Mouse (Mus musculus) granulocyte monocyte progenitor cell, adult 5-6 weeks (primary cell): ENCODE results near the gene Lysmd1. TPM values are rescaled to one million over a fixed set of nuclear protein-coding genes. Genes with fewer than 3 reads are reported as not detected.
A peak's percentile ranks its signal among the peaks of the same experiment; 100 is the strongest.
"Not testable (repeated sequence)": the region's sequence is repeated elsewhere in the genome, so short reads cannot be mapped to it uniquely, and the experiment has no call there.

Experiments
- ATAC-seq: replicated peaks from 2 replicates; pipeline ENCODE4 v1.8.0; 2016; ENCODE audit warnings: mild to moderate bottlenecking, moderate TSS enrichment, inconsistent platforms; ENCODE audit not compliant: poor library complexity, severe bottlenecking
- total RNA-seq, 2 experiments: library from RNA; stranded (forward) in 1 of 2; stranded (reverse) in 1 of 2; fragments of 200-712, 200-1000 nt in 1 of 2; fragments of >200 nt in 1 of 2; fragmentation: Nextera tagmentation in 1 of 2; gene quantifications; 2 replicates each; pipeline ENCODE4 v1.2.3; 2014 to 2017

Gene Lysmd1
- total RNA-seq (2014; fragmentation: Nextera tagmentation), result 3.1 and 4.3 TPM in 2 replicates
- total RNA-seq (2017), result 2.7 and 4.4 TPM in 2 replicates

- ATAC-seq, result peak; percentile 83
Observed at GRCm38 (mm10) chr3:95133680-95134101, at the start of gene Lysmd1, which contains the start of gene Scnm1. Gene Lysmd1, plus strand, starts transcription at chr3:95134088. Gene Scnm1, minus strand, starts transcription at chr3:95134011.

GRCm38 (mm10) chr3:95088071-95088470 lies 45.8 kb upstream of the Lysmd1 start:
- no peak for ATAC-seq

- no peak for ATAC-seq
Observed at GRCm38 (mm10) chr3:95100854-95101253, 33.0 kb upstream of the Lysmd1 start.

GRCm38 (mm10) chr3:95105121-95105520 lies 28.8 kb upstream of the Lysmd1 start:
- peak; percentile 72 for ATAC-seq

- ATAC-seq, result peak; percentile 2; the same call in 1 of the 2 replicates
Observed at GRCm38 (mm10) chr3:95105586-95106337, 28.1 kb upstream of the Lysmd1 start.

GRCm38 (mm10) chr3:95106338-95107117 lies 27.4 kb upstream of the Lysmd1 start, which contains the start of gene Pip5k1a:
Gene Pip5k1a, minus strand, starts transcription at chr3:95106930.
- ATAC-seq, result peak; percentile 70

- ATAC-seq, result not testable (repeated sequence)
Observed at GRCm38 (mm10) chr3:95107308-95107707, 26.6 kb upstream of the Lysmd1 start.

- ATAC-seq, result no peak
Observed at GRCm38 (mm10) chr3:95107898-95108297, 26.0 kb upstream of the Lysmd1 start.

- ATAC-seq, result peak; percentile 85
Observed at GRCm38 (mm10) chr3:95110911-95111726, 22.8 kb upstream of the Lysmd1 start, which contains the start of gene Vps72. Gene Vps72, plus strand, starts transcription at chr3:95111022.

- no peak for ATAC-seq
Observed at GRCm38 (mm10) chr3:95112760-95113159, 21.1 kb upstream of the Lysmd1 start.

GRCm38 (mm10) chr3:95117751-95118150 lies 16.1 kb upstream of the Lysmd1 start:
- ATAC-seq, result no peak

- no peak for ATAC-seq
Observed at GRCm38 (mm10) chr3:95121580-95121979, 12.3 kb upstream of the Lysmd1 start.

GRCm38 (mm10) chr3:95124246-95124645 lies 9.6 kb upstream of the Lysmd1 start, which contains the start of gene Tmod4:
Gene Tmod4, plus strand, starts transcription at chr3:95124476.
- ATAC-seq, result peak; percentile 82

- no peak for ATAC-seq
Observed at GRCm38 (mm10) chr3:95124972-95125371, 8.9 kb upstream of the Lysmd1 start.

- ATAC-seq, result no peak
Observed at GRCm38 (mm10) chr3:95129226-95129651, 4.6 kb upstream of the Lysmd1 start.

- no peak for ATAC-seq
Observed at GRCm38 (mm10) chr3:95130081-95130480, 3.8 kb upstream of the Lysmd1 start.

- not testable (repeated sequence) for ATAC-seq
Observed at GRCm38 (mm10) chr3:95132389-95132788, 1.5 kb upstream of the Lysmd1 start.

- ATAC-seq, result no peak
Observed at GRCm38 (mm10) chr3:95133176-95133575, 712 bp upstream of the Lysmd1 start.

- ATAC-seq, result not testable (repeated sequence)
Observed at GRCm38 (mm10) chr3:95134133-95134532, 245 bp downstream of the Lysmd1 start.

- peak; percentile 57 for ATAC-seq
Observed at GRCm38 (mm10) chr3:95135023-95135422, 1.1 kb downstream of the Lysmd1 start.
